Mouse (Mus musculus): ENCODE results near the gene Pml.

DNA sequence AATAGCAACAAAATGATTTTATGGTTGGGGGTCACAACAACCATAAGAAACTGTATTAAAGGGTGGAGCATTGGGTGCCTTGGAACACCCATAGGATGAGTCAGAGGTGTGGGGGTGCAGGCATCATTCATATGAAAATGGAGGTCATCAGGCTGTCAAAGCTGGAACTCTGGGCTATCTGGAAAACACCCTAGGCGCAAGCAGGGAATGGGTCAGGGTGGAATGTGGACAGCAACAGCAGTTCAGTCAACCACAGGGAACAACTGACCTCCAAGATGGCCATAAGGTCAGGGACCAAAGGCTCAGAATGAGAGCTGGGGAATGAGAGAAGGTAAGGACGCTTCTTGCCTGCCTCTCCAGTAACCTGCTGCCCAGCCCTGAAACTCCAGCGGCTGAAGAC, 31.0 kb downstream of the Pml start:
- TF ChIP-seq CTCF (IDR thresholded peaks at IDR 0.05; ENCODE audit: low read depth, low read length) (no peak), GATA1 (IDR thresholded peaks at IDR 0.05; ENCODE audit: borderline replicate concordance, low read length) (no peak)

Data from G1E (cell line).